Mouse (Mus musculus) granulocyte monocyte progenitor cell, adult 5-6 weeks (primary cell): ENCODE measurements around the gene Hrh3. TPM values are rescaled to one million over a fixed set of nuclear protein-coding genes. Genes with fewer than 3 reads are reported as not detected.

Source experiments
- ATAC-seq: replicated peaks from 2 replicates; pipeline ENCODE4 v1.8.0; 2016; ENCODE audit warnings: mild to moderate bottlenecking, moderate TSS enrichment, inconsistent platforms; ENCODE audit not compliant: poor library complexity, severe bottlenecking
- total RNA-seq, 2 experiments: library from RNA; stranded (forward) in 1 of 2; stranded (reverse) in 1 of 2; fragments of 200-712, 200-1000 nt in 1 of 2; fragments of >200 nt in 1 of 2; fragmentation: Nextera tagmentation in 1 of 2; gene quantifications; 2 replicates each; pipeline ENCODE4 v1.2.3; 2014 to 2017

Gene Hrh3
- total RNA-seq, 2 experiments from 2014 or later: not detected

- peak; percentile 97 for ATAC-seq
These were observed 33.5 kb downstream of the Hrh3 start, which contains the start of gene Mtg2 for GRCm38 (mm10) chr2:180070481-180071453. Gene Mtg2, plus strand, starts transcription at chr2:180070588.

- peak; percentile 17 for ATAC-seq
These were observed 34.4 kb downstream of the Hrh3 start for GRCm38 (mm10) chr2:180069770-180070480.

GRCm38 (mm10) chr2:180063338-180064131, 40.8 kb downstream of the Hrh3 start:
- no peak for ATAC-seq

GRCm38 (mm10) chr2:180053001-180053400, 51.3 kb downstream of the Hrh3 start:
- ATAC-seq: no peak

GRCm38 (mm10) chr2:180051986-180052733, 52.1 kb downstream of the Hrh3 start:
- peak; percentile 35; the same call in 1 of the 2 replicates for ATAC-seq

- peak; percentile 77 for ATAC-seq
These were observed 53.3 kb downstream of the Hrh3 start for GRCm38 (mm10) chr2:180050986-180051385.

Other genes starting within 250 kb of the Hrh3 start
- gene Taf4, start 127.8 kb downstream of the Hrh3 start, total RNA-seq (2014; fragmentation: Nextera tagmentation): 12.6 and 17.2 TPM in 2 replicates
- 13.5 and 14.1 TPM in 2 replicates for gene Taf4, start 127.8 kb downstream of the Hrh3 start, total RNA-seq (2017)
- 11.6 and 17.2 TPM in 2 replicates for gene Lsm14b, start 79.5 kb downstream of the Hrh3 start, total RNA-seq (2014; fragmentation: Nextera tagmentation)
- 20.2 and 22.3 TPM in 2 replicates for gene Lsm14b, start 79.5 kb downstream of the Hrh3 start, total RNA-seq (2017)
- 385 and 398 TPM in 2 replicates for gene Psma7, start 62.1 kb downstream of the Hrh3 start, total RNA-seq (2014; fragmentation: Nextera tagmentation)
- 503 and 523 TPM in 2 replicates for gene Psma7, start 62.1 kb downstream of the Hrh3 start, total RNA-seq (2017)
- 3.2 and 7.7 TPM in 2 replicates for gene Ss18l1, start 62.0 kb downstream of the Hrh3 start, total RNA-seq (2014; fragmentation: Nextera tagmentation)
- gene Ss18l1, start 62.0 kb downstream of the Hrh3 start, total RNA-seq (2017): 2.4 and 3.6 TPM in 2 replicates
- 15.8 and 17.7 TPM in 2 replicates for gene Mtg2, start 33.9 kb downstream of the Hrh3 start, total RNA-seq (2014; fragmentation: Nextera tagmentation)
- gene Mtg2, start 33.9 kb downstream of the Hrh3 start, total RNA-seq (2017): 13.1 and 19.1 TPM in 2 replicates
- gene Osbpl2, start 14.8 kb upstream of the Hrh3 start, total RNA-seq (2014; fragmentation: Nextera tagmentation): 35.1 and 35.9 TPM in 2 replicates
- 27.3 and 32.2 TPM in 2 replicates for gene Osbpl2, start 14.8 kb upstream of the Hrh3 start, total RNA-seq (2017)
- gene Adrm1, start 67.0 kb upstream of the Hrh3 start, total RNA-seq (2014; fragmentation: Nextera tagmentation): 101 and 102 TPM in 2 replicates
- gene Adrm1, start 67.0 kb upstream of the Hrh3 start, total RNA-seq (2017): 48.5 and 74.2 TPM in 2 replicates
- gene Lama5, start 121.4 kb upstream of the Hrh3 start, total RNA-seq (2014; fragmentation: Nextera tagmentation): 0.06 TPM in 1 of 2 replicates, not detected in the other
- gene Lama5, start 121.4 kb upstream of the Hrh3 start, total RNA-seq (2017): 0.05 TPM in 1 of 2 replicates, not detected in the other
- gene Rps21, start 152.9 kb upstream of the Hrh3 start, total RNA-seq (2014; fragmentation: Nextera tagmentation): 3,456 and 3,912 TPM in 2 replicates
- 1,093 and 2,216 TPM in 2 replicates for gene Rps21, start 152.9 kb upstream of the Hrh3 start, total RNA-seq (2017)
- gene Cables2, start 169.0 kb upstream of the Hrh3 start, total RNA-seq (2014; fragmentation: Nextera tagmentation): 13.3 and 25.8 TPM in 2 replicates
- 7.4 and 15.0 TPM in 2 replicates for gene Cables2, start 169.0 kb upstream of the Hrh3 start, total RNA-seq (2017)
- not detected in 2 replicates for gene Rbbp8nl, start 185.4 kb upstream of the Hrh3 start, total RNA-seq (2014; fragmentation: Nextera tagmentation)
- gene Rbbp8nl, start 185.4 kb upstream of the Hrh3 start, total RNA-seq (2017): not detected in 2 replicates
- gene Gata5, start 230.2 kb upstream of the Hrh3 start, total RNA-seq (2014; fragmentation: Nextera tagmentation): not detected in 2 replicates
- not detected in 2 replicates for gene Gata5, start 230.2 kb upstream of the Hrh3 start, total RNA-seq (2017)